Mouse (Mus musculus) heart, embryonic 14.5 days (tissue): Measurements from ENCODE around the gene Nhsl1. TPM values are rescaled to one million over a fixed set of nuclear protein-coding genes. Genes with fewer than 3 reads are reported as not detected.
A peak's percentile ranks its signal among the peaks of the same experiment; 100 is the strongest.

Experiments
- ATAC-seq: fragments of 200-750 bp; cut with Nextera tagmentation; 2 replicates; pipeline ENCODE4 v1.8.0; 2017; ENCODE audit warnings: low read depth, moderate TSS enrichment; ENCODE audit not compliant: insufficient number of reproducible peaks, insufficient read depth, low FRiP score
- H3K27ac ChIP-seq, 2 experiments: fragments of 200-500 bp in 1 of 2; fragments of 300-500 bp in 1 of 2; sonication (generic) in 1 of 2; replicated peaks in 1 of 2; 2 replicates each; pipeline ENCODE4 v1.5.1; 2012 to 2014; ENCODE audit warnings: low read depth in 2 of 2, low read length in 2 of 2, control low read depth in 1 of 2, mild to moderate bottlenecking in 1 of 2, mixed read lengths in 1 of 2; ENCODE audit not compliant: control insufficient read depth in 1 of 2, insufficient read depth in 1 of 2
- H3K27me3 ChIP-seq: fragments of 300-500 bp; sonication (generic); 2 replicates; pipeline ENCODE4 v1.6.1; 2014; ENCODE audit warnings: mild to moderate bottlenecking, low read length, control low read depth; ENCODE audit not compliant: control insufficient read depth, insufficient read depth
- H3K36me3 ChIP-seq: fragments of 300-500 bp; sonication (generic); 2 replicates; pipeline ENCODE4 v1.6.1; 2014; ENCODE audit warnings: mild to moderate bottlenecking, control low read depth, low read length, mixed read lengths; ENCODE audit not compliant: control insufficient read depth, insufficient read depth
- H3K4me1 ChIP-seq, 2 experiments: fragments of 200-500 bp in 1 of 2; fragments of 300-500 bp in 1 of 2; sonication (generic) in 1 of 2; 2 replicates each; pipeline ENCODE4 v1.6.1; 2012 to 2014; ENCODE audit warnings: low read length in 2 of 2, control low read depth in 1 of 2, mixed read lengths in 1 of 2; ENCODE audit not compliant: control insufficient read depth in 2 of 2, insufficient read depth in 2 of 2
- H3K4me2 ChIP-seq: fragments of 300-500 bp; sonication (generic); 2 replicates; pipeline ENCODE4 v1.6.1; 2014; ENCODE audit warnings: mild to moderate bottlenecking, low read length
- H3K4me3 ChIP-seq, 2 experiments: fragments of 200-500 bp in 1 of 2; fragments of 300-500 bp in 1 of 2; sonication (generic) in 1 of 2; 2 replicates each; pipeline ENCODE4 v1.5.1; 2012 to 2014; ENCODE audit warnings: low read length in 2 of 2, mild to moderate bottlenecking in 2 of 2, control low read depth in 1 of 2, low read depth in 1 of 2, moderate library complexity in 1 of 2; ENCODE audit not compliant: control insufficient read depth in 1 of 2, insufficient read depth in 1 of 2
- H3K9ac ChIP-seq: fragments of 300-500 bp; sonication (generic); 2 replicates; pipeline ENCODE4 v1.6.1; 2014; ENCODE audit warnings: mild to moderate bottlenecking, low read length
- H3K9me3 ChIP-seq: fragments of 300-500 bp; sonication (generic); 2 replicates; pipeline ENCODE4 v1.6.1; 2016; ENCODE audit warnings: low read length, control low read depth; ENCODE audit not compliant: control insufficient read depth
- WGBS: fragments of 180-500 bp; shearing (Covaris S2); extraction: QIAGEN DNeasy Blood & Tissue Kit; methylation state at CpG from one replicate; pipeline ENCODE4 v1.1.7; 2014; 5-methylcytosine and 5-hydroxymethylcytosine counted together
- polyA plus RNA-seq: library from polyadenylated mRNA; unstranded; fragments of >200 nt; fragmentation: Nextera tagmentation; extraction: Ambion mirVana; gene quantifications from 2 replicates; pipeline ENCODE4 v1.2.1, GENCODE M21; 2014

The Nhsl1 gene
- polyA plus RNA-seq, 1 experiment from 2014 or later = 19.4 TPM

GRCm38 (mm10) chr10:18333575-18333974 lies 14.8 kb downstream of the Nhsl1 start:
- Histone ChIP-seq H3K36me3 (no peaks in the 10 kb centered on the region), H3K4me3 (no peak overlapping the region), H3K9me3 (no peaks in the 10 kb centered on the region), H3K4me1 (peaks cover 7 to 13% of the 10 kb centered on the region in 2 experiments), H3K4me2 (no peak overlapping the region), H3K27me3 (no peaks in the 10 kb centered on the region), H3K27ac (no peak overlapping the region), H3K9ac (no peak overlapping the region)
- WGBS = 58% methylated on average over 4 of the region's 4 CpGs
- no peak for ATAC-seq

GRCm38 (mm10) chr10:18334176-18334575 lies 15.4 kb downstream of the Nhsl1 start:
- Histone ChIP-seq H3K4me1 (peaks cover 5 to 7% of the 10 kb centered on the region in 2 experiments), H3K4me3 (no peak overlapping the region), H3K27ac (no peak overlapping the region), H3K36me3 (no peaks in the 10 kb centered on the region), H3K9ac (no peak overlapping the region), H3K27me3 (no peaks in the 10 kb centered on the region), H3K4me2 (no peak overlapping the region), H3K9me3 (no peaks in the 10 kb centered on the region)
- no peak for ATAC-seq
- 89% methylated on average over 4 of the region's 4 CpGs for WGBS

- ATAC-seq = no peak
- H3K4me3 ChIP-seq = no peak overlapping the region
- H3K4me1 ChIP-seq = peaks cover 2% of the 10 kb centered on the region in 2 experiments; a peak in 3 of 4 replicates
- H3K4me2 ChIP-seq = no peak overlapping the region
- no peaks in the 10 kb centered on the region for H3K36me3 ChIP-seq
- H3K9ac ChIP-seq = no peak overlapping the region
- no peak overlapping the region for H3K27ac ChIP-seq
- no peaks in the 10 kb centered on the region for H3K27me3 ChIP-seq
- WGBS = 74% methylated on average over 9 of the region's 9 CpGs
- no peaks in the 10 kb centered on the region for H3K9me3 ChIP-seq
These were observed 15.9 kb downstream of the Nhsl1 start for GRCm38 (mm10) chr10:18334734-18335133.

GRCm38 (mm10) chr10:18337725-18338124 lies 18.9 kb downstream of the Nhsl1 start:
- Histone ChIP-seq H3K36me3 (no peaks in the 10 kb centered on the region), H3K4me3 (no peak overlapping the region), H3K9ac (no peak overlapping the region), H3K4me1 (no peaks in the 10 kb centered on the region), H3K27ac (no peak overlapping the region), H3K27me3 (no peaks in the 10 kb centered on the region), H3K9me3 (no peaks in the 10 kb centered on the region), H3K4me2 (no peak overlapping the region)
- ATAC-seq = no peak
- WGBS = 87% methylated on average over 5 of the region's 5 CpGs

- Histone ChIP-seq H3K9me3 (no peaks in the 10 kb centered on the region), H3K4me3 (no peak overlapping the region), H3K4me1 (no peaks in the 10 kb centered on the region), H3K9ac (no peak overlapping the region), H3K27ac (no peak overlapping the region), H3K27me3 (no peaks in the 10 kb centered on the region), H3K4me2 (no peak overlapping the region), H3K36me3 (no peaks in the 10 kb centered on the region)
- 77% methylated on average over 6 of the region's 6 CpGs for WGBS
- ATAC-seq = no peak
These were observed 20.6 kb downstream of the Nhsl1 start for GRCm38 (mm10) chr10:18339386-18339785.

GRCm38 (mm10) chr10:18340930-18341329 lies 22.1 kb downstream of the Nhsl1 start:
- no peak overlapping the region for H3K4me3 ChIP-seq
- no peaks in the 10 kb centered on the region for H3K9me3 ChIP-seq
- no peaks in the 10 kb centered on the region for H3K4me1 ChIP-seq
- H3K4me2 ChIP-seq = no peak overlapping the region
- no peak overlapping the region for H3K27ac ChIP-seq
- no peaks in the 10 kb centered on the region for H3K36me3 ChIP-seq
- 96% methylated on average over 1 of the region's 1 CpGs for WGBS
- no peak for ATAC-seq
- H3K27me3 ChIP-seq = no peaks in the 10 kb centered on the region
- H3K9ac ChIP-seq = no peak overlapping the region

GRCm38 (mm10) chr10:18341444-18342196 lies 22.8 kb downstream of the Nhsl1 start:
- ATAC-seq = no peak
- no peaks in the 10 kb centered on the region for H3K9me3 ChIP-seq
- H3K4me2 ChIP-seq = 0 out of 2 replicates have a peak overlapping the region, but pooled peaks have one; percentile 13
- H3K4me3 ChIP-seq = no peak overlapping the region
- no peak overlapping the region for H3K9ac ChIP-seq
- no peaks in the 10 kb centered on the region for H3K4me1 ChIP-seq
- 68% methylated on average over 15 of the region's 15 CpGs for whole genome bisulfite sequencing
- H3K36me3 ChIP-seq = no peaks in the 10 kb centered on the region
- no peaks in the 10 kb centered on the region for H3K27me3 ChIP-seq
- no peak overlapping the region for H3K27ac ChIP-seq

- WGBS = 87% methylated on average over 15 of the region's 15 CpGs
- H3K4me3 ChIP-seq = no peak overlapping the region
- no peak overlapping the region for H3K4me2 ChIP-seq
These were observed 28.4 kb downstream of the Nhsl1 start for GRCm38 (mm10) chr10:18347231-18347630.

More at GRCm38 (mm10) chr10:18347231-18347630, 28.4 kb downstream of the Nhsl1 start:
- H3K36me3 ChIP-seq = no peaks in the 10 kb centered on the region
- H3K27ac ChIP-seq = no peak overlapping the region
- H3K4me1 ChIP-seq = no peaks in the 10 kb centered on the region
- no peak for ATAC-seq
- no peaks in the 10 kb centered on the region for H3K27me3 ChIP-seq
- H3K9me3 ChIP-seq = no peaks in the 10 kb centered on the region
- no peak overlapping the region for H3K9ac ChIP-seq
